Mouse (Mus musculus) left cerebral cortex, postnatal 10 days (tissue): Measurements from ENCODE around the gene Btf3. TPM values are rescaled to one million over a fixed set of nuclear protein-coding genes. Genes with fewer than 3 reads are reported as not detected.
A peak's percentile ranks its signal among the peaks of the same experiment; 100 is the strongest.

Experiments
- DNase-seq, 2 experiments: peaks; one replicate each; pipeline ENCODE4 v3.0.0; 2021 to 2022; ENCODE audit warnings: low spot score in 2 of 2, mixed read lengths in 1 of 2; ENCODE audit errors: extremely low spot score in 1 of 2
- intact Hi-C: fragments of 180-260 bp; cut with DNase I; formaldehyde crosslinking; loops from one replicate; pipeline ENCODE4 v1.15.1; 2025
- total RNA-seq, 2 experiments: library from RNA; stranded (reverse); gene quantifications; 2 replicates each; pipeline ENCODE4 v1.2.3; 2021

Btf3 gene
- total RNA-seq, 2 experiments from 2014 or later = 219 to 230 TPM

GRCm38 (mm10) chr13:98297883-98298482, 18.8 kb downstream of the Btf3 start:
- no peak for DNase-seq
- intact Hi-C loops = no loop called here

- intact Hi-C loops = no loop called here
- DNase-seq = no peak
Measured at GRCm38 (mm10) chr13:98296072-98296471, 20.7 kb downstream of the Btf3 start.

- DNase-seq = no peak
- intact Hi-C loops = no loop called here
Measured at GRCm38 (mm10) chr13:98291712-98292111, 25.1 kb downstream of the Btf3 start.

GRCm38 (mm10) chr13:98290719-98291118, 26.1 kb downstream of the Btf3 start:
- DNase-seq = no peak
- intact Hi-C loops = no loop called here

DNA sequence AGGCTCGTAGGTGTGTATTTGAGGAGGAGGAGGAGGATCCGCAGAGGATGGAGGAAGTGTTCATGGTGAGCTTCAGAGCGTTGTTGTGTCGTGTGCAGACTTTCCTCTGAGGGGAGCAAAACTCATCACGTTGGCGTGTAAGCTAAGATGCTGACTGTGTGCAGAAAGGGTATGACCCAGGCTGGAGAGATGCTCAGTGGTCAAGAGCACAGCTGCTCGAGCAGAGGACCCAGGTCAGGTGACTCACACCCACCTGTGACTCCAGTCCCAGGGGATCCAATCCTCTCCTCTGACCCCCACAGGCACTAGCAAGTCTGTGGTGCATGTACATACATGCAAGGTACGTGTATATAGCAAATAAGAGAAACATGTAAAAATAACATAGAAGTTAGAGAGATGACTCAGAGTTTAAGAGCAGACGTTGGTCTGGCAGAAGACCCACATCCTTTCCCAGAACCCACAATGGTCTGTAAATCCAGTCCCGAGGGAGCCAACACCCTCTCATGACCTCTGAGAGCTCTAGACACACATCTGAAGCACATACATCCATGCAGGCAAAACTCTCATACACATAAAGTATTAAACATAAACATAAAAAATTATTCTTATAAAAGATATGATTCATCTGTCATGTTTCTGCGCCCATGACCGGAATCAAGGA, 35.7 kb downstream of the Btf3 start:
- intact Hi-C loops = no loop called here
- no peak for DNase-seq

DNA sequence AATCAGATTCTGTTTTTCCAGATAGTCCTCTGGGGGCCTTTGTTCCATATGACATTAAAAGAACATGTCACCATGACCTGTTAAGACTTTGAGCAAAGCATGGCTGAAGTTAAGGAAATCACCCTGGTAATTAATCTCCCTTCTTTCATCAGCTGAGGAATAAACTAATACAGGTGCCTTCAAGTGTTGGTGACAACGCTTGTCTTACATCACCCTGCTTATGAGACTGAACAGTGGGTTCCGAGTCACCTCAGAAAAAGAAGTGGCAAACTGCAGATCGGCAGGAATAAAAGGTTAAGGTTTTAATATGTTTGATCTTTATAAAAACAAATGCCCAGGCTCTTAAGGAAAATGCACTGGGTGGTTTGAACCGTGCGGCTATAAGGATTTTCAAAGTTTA, 37.1 kb downstream of the Btf3 start, which contains the start of gene Gm21976:
Gm21976 (plus strand) TSS at position 202 of the 400 bp plus-strand sequence.
- no peak for DNase-seq
- intact Hi-C loops = no loop called here

DNA sequence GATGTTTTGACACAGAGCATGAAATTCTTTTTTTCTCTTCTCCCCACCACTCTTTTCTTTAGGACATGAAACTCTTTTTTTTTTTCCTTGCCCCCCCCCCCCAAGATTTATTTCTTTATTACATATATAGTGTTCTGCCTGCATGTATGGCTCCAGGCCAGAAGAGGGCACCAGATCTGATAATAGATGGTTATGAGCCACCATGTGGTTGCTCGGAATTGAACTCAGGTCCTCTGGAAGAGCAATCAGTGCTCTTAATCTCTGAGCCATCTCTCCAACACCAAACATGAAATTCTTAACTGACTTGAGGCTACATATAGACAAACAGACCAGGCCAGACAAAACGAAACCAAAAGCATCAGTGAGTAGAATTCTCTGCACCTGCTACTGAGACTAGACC, 39.3 kb downstream of the Btf3 start:
- intact Hi-C loops = no loop called here
- DNase-seq = no peak

GRCm38 (mm10) chr13:98276253-98276652, 40.6 kb downstream of the Btf3 start:
- no peak for DNase-seq
- intact Hi-C loops = no loop called here

GRCm38 (mm10) chr13:98275646-98276045, 41.2 kb downstream of the Btf3 start:
- intact Hi-C loops = no loop called here

GRCm38 (mm10) chr13:98274023-98274422, 42.8 kb downstream of the Btf3 start:
- intact Hi-C loops = no loop called here
- DNase-seq = no peak

More at GRCm38 (mm10) chr13:98275646-98276045, 41.2 kb downstream of the Btf3 start:
- DNase-seq = no peak

DNA sequence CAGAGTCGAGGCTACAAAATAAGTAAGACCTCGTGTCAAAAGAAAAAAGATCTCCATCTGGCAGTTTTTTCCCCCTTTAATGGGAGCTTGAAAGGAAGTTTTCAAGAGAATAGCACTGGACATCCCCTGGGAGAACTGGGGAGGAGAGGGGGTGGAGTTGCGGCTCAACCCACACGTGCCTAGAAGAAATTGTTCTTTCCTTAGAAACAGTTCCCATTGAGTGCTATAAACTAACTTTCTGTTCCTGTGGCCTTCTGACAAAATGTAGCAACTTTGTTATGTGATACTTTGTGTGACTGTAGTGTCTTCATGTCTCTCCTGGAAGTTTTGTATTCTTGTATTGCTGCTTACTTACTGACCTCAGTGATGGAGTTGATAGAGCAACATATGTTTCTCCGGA, 52.7 kb downstream of the Btf3 start:
- no peak for DNase-seq
- intact Hi-C loops = no loop called here

DNA sequence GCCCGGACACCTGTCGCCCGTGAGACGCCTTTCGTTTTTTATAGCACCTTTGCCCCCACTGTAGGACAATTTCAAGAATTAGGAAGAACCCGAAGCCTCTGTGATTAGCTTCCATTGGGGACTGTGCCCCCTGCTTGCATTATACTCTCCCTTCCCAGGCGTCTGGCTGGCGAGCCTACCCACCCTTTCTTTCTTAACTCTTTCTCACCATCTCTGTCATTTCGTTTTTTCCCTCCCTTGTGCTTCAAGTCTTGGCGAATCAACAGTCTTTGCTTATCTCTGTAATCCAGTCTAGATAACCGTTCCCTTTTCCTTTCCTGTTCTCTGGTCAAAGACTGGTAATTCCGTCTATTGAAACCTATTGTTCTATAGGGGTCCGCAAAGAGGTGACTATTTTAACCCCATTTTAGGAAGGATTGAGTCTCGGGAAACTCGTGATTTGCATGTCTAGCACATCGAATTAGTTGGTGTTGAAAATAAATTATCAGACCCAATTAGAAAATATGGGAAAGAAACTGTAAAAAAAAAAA, 53.3 kb downstream of the Btf3 start:
- intact Hi-C loops = no loop called here
- DNase-seq = no peak

- peak; percentile 98 to 99 for DNase-seq
- intact Hi-C loops = no loop called here
Measured at GRCm38 (mm10) chr13:98262636-98263457, 54.0 kb downstream of the Btf3 start, which contains the start of the genes Utp15 and Ankra2. Utp15 (minus strand) TSS chr13:98263041. Ankra2 (plus strand) TSS chr13:98263074.

Other genes starting within 250 kb of the Btf3 start
- 10 to 100 TPM; 52.0 to 54.8 TPM for gene Arhgef28, start 110.6 kb downstream of the Btf3 start, total RNA-seq
- gene Utp15, start 54.0 kb downstream of the Btf3 start, total RNA-seq = 10 to 100 TPM; 20.9 to 21.5 TPM
- 10 to 100 TPM; 62.1 to 62.4 TPM for gene Ankra2, start 53.9 kb downstream of the Btf3 start, total RNA-seq
- not detected for gene Gm21976, start 37.1 kb downstream of the Btf3 start, total RNA-seq
- gene Foxd1, start 37.2 kb upstream of the Btf3 start, total RNA-seq = 1 to 10 TPM; 1.1 to 1.6 TPM
- not detected for gene Gm10320, start 175.0 kb upstream of the Btf3 start, total RNA-seq